Mouse (Mus musculus) brain, embryonic 14.5 days (tissue): ENCODE results near the gene Atp6v0d1. TPM values are rescaled to one million over a fixed set of nuclear protein-coding genes. Genes with fewer than 3 reads are reported as not detected.

ENCODE experiments used
- DNase-seq: peaks from one replicate; pipeline ENCODE4 v3.0.0-alpha.2; 2011; ENCODE audit warnings: low read depth
- CTCF ChIP-seq: fragments of 200-500 bp; IDR thresholded peaks from 2 replicates; pipeline ENCODE4 v1.5.1; 2012; ENCODE audit warnings: inconsistent platforms, mild to moderate bottlenecking, moderate library complexity, borderline replicate concordance; ENCODE audit not compliant: insufficient read depth, insufficient read length; ENCODE audit errors: extremely low read depth
- POLR2A ChIP-seq: fragments of 200-500 bp; IDR thresholded peaks from 2 replicates; pipeline ENCODE4 v1.6.1; 2012; ENCODE audit warnings: mild to moderate bottlenecking, inconsistent platforms, borderline replicate concordance; ENCODE audit not compliant: poor library complexity, insufficient read depth, insufficient read length, severe bottlenecking; ENCODE audit errors: extremely low read depth
- polyA plus RNA-seq: library from polyadenylated mRNA; depleted of rRNA; stranded (reverse); fragments of >200 nt; gene quantifications from 2 replicates; pipeline ENCODE4 v1.2.3, GENCODE M21; 2012

Atp6v0d1 gene
- polyA plus RNA-seq, 1 experiment = 236 TPM

GRCm38 (mm10) chr8:105494566-105494965, 71.3 kb downstream of the Atp6v0d1 start:
- no peak for DNase-seq
- no peak for TF ChIP-seq POLR2A
- no peak for TF ChIP-seq CTCF

DNA sequence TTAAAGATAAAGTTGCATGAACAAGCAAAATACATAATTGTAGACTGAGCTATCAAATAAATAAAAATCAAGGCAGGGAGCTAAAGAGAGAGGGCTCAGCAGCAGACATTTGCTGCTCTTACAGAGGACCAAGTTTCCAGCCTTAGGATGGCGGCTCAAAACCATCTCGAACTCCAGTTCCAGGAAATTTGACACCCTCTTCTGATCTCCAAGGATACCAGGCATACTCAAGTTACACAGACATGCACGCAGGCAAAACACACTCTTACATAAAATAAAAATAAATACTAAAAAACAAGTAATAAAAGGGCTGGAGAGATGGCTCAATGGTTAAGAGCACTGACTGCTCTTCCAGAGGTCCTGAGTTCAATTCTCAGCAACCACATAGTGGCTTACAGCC, 72.4 kb downstream of the Atp6v0d1 start:
- TF ChIP-seq POLR2A (no peak), CTCF (no peak)
- DNase-seq = no peak

GRCm38 (mm10) chr8:105489281-105489680, 76.6 kb downstream of the Atp6v0d1 start:
- TF ChIP-seq POLR2A (no peak), CTCF (no peak)

GRCm38 (mm10) chr8:105488082-105488481, 77.8 kb downstream of the Atp6v0d1 start:
- no peak for TF ChIP-seq POLR2A
- TF ChIP-seq CTCF = no peak

More at GRCm38 (mm10) chr8:105489281-105489680, 76.6 kb downstream of the Atp6v0d1 start:
- no peak for DNase-seq

GRCm38 (mm10) chr8:105484392-105484791, 81.5 kb downstream of the Atp6v0d1 start:
- peak; percentile 72 for DNase-seq
- TF ChIP-seq POLR2A (no peak), CTCF (peak; percentile 73)

More at GRCm38 (mm10) chr8:105488082-105488481, 77.8 kb downstream of the Atp6v0d1 start:
- DNase-seq = no peak

- no peak for TF ChIP-seq POLR2A
- no peak for TF ChIP-seq CTCF
- DNase-seq = no peak
Observed at GRCm38 (mm10) chr8:105484030-105484368, 81.8 kb downstream of the Atp6v0d1 start.

DNA sequence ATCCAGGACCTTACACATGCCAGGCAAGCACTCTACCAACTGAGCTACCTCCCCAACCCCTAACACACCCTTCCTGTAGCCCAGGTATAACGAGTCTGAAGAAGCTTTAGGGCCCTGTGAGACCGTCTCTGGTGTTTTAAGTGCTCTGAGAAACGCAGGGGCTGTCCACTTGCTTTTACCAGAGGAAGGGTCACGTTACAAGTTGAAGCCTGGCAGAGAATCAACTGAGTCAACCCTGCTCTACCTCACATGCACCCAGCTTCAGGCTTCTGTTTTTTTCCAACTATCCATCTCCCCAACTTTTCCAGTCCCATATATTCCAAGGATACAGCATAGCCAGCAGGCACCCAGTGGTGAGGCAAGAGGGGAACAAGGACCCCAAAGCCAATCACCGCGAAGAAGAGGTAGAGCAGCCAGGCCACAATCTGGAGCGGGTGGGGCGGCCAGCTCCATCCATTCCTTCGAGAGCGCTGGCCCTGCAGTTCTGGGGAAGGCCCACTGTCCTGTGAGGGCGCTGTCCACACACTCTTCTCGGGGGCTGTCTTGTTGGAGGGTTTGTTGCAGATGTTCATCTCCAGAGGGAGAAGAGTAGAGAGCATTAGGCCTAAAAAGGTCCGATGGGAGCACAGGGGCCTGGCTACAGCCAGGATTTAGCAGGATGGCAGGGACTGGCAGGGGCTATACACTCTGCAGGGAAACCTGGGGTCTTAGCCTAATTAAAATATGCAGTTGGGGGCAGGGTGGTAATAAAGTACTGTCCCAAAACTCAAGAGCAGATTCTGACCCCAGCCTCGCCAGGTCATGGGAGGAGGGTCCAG, 82.4 kb downstream of the Atp6v0d1 start:
- TF ChIP-seq CTCF (peak; percentile 70), POLR2A (no peak)
- no peak for DNase-seq

GRCm38 (mm10) chr8:105482123-105482522, 83.7 kb downstream of the Atp6v0d1 start:
- TF ChIP-seq POLR2A (no peak), CTCF (no peak)
- DNase-seq = no peak

GRCm38 (mm10) chr8:105481453-105481852, 84.4 kb downstream of the Atp6v0d1 start:
- no peak for DNase-seq
- TF ChIP-seq POLR2A (no peak), CTCF (peak; percentile 62; the same call in 1 of the 2 replicates)

- DNase-seq = no peak
- TF ChIP-seq POLR2A (no peak), CTCF (no peak)
Observed at GRCm38 (mm10) chr8:105481013-105481412, 84.8 kb downstream of the Atp6v0d1 start.

DNA sequence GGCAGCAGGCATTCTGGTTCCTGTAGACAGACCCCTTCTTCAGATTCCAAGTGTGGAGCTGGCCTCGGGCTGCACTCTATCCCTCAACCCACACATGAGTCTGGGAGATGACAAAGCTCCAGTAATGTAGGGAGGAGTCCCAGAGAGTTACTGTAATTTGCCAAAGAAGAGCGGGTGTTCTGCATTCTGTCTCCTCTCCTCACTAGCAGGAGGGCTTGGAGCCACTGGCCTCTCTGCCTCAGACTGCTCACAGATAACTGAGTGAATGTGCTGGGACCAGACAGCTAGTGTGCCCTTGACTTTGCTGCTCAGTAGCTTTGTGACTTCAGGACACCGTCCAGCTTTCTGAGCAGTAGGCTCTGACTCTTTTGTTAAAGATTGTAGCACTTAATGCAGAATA, 88.1 kb downstream of the Atp6v0d1 start:
- no peak for TF ChIP-seq CTCF
- no peak for TF ChIP-seq POLR2A
- DNase-seq = no peak

GRCm38 (mm10) chr8:105476628-105477413, 89.0 kb downstream of the Atp6v0d1 start:
- no peak for DNase-seq
- TF ChIP-seq CTCF (peak; percentile 81), POLR2A (no peak)

DNA sequence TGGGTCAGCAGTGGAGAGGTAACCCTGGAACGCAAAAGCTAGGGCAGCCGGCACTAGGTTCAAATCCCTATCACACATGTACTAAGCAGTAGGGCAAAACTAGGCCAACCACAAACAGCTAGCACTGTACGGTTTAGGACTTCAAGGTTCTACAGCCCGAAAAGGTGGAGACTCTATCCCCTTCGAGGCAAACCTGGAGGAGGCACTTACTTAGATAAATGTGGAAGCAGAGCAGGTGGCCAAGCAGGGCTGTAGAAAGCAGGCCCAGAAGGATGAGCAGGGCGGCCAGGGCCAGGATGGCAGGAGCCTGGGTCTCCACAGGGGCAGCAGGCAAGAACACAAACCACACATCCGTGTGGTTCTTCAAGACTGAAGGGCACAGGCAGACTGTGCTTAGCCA, 89.7 kb downstream of the Atp6v0d1 start:
- no peak for DNase-seq
- no peak for TF ChIP-seq POLR2A
- no peak for TF ChIP-seq CTCF
